Mouse (Mus musculus) frontal cortex, postnatal 25 days (tissue): ENCODE results near the gene Exoc3l.
A peak's percentile ranks its signal among the peaks of the same experiment; 100 is the strongest.

Source experiments
- DNase-seq, 2 experiments: peaks; one replicate each; pipeline ENCODE4 v3.0.0; 2022; ENCODE audit warnings: low spot score in 2 of 2

Gene Exoc3l

GRCm38 (mm10) chr8:105268342-105269074 lies 27.4 kb downstream of the Exoc3l start:
- peak; percentile 61 to 71 for DNase-seq

GRCm38 (mm10) chr8:105266775-105267174 lies 29.1 kb downstream of the Exoc3l start:
- no peak for DNase-seq

GRCm38 (mm10) chr8:105265128-105265527 lies 30.8 kb downstream of the Exoc3l start:
- DNase-seq, result no peak

GRCm38 (mm10) chr8:105264024-105264982 lies 31.6 kb downstream of the Exoc3l start, which contains the start of the genes Tradd and Fbxl8:
Gene Tradd, minus strand, starts transcription at chr8:105264609.
Gene Fbxl8, plus strand, starts transcription at chr8:105264648.
- DNase-seq, result no peak

- no peak for DNase-seq
Observed at GRCm38 (mm10) chr8:105263244-105263912, 32.5 kb downstream of the Exoc3l start.

GRCm38 (mm10) chr8:105261326-105261980 lies 34.4 kb downstream of the Exoc3l start:
- no peak for DNase-seq

- no peak for DNase-seq
Observed at GRCm38 (mm10) chr8:105260371-105261099, 35.4 kb downstream of the Exoc3l start.

GRCm38 (mm10) chr8:105259721-105260320 lies 36.1 kb downstream of the Exoc3l start:
- peak; percentile 56 to 63 for DNase-seq

- DNase-seq, result no peak
Observed at GRCm38 (mm10) chr8:105258911-105259720, 36.8 kb downstream of the Exoc3l start.

- no peak for DNase-seq
Observed at GRCm38 (mm10) chr8:105257318-105258114, 38.4 kb downstream of the Exoc3l start.

GRCm38 (mm10) chr8:105254966-105255350 lies 40.9 kb downstream of the Exoc3l start, which contains the start of gene B3gnt9:
Gene B3gnt9, minus strand, starts transcription at chr8:105255153.
- no peak for DNase-seq

- DNase-seq, result peak; percentile 80 to 82
Observed at GRCm38 (mm10) chr8:105254152-105254965, 41.5 kb downstream of the Exoc3l start.

- DNase-seq, result no peak
Observed at GRCm38 (mm10) chr8:105253766-105254151, 42.1 kb downstream of the Exoc3l start.

GRCm38 (mm10) chr8:105252680-105253537 lies 43.0 kb downstream of the Exoc3l start:
- DNase-seq, result no peak

GRCm38 (mm10) chr8:105251954-105252353 lies 43.9 kb downstream of the Exoc3l start:
- no peak for DNase-seq

GRCm38 (mm10) chr8:105241016-105241415 lies 54.9 kb downstream of the Exoc3l start:
- no peak for DNase-seq
